Mouse (Mus musculus) embryonic facial prominence, embryonic 13.5 days (tissue): ENCODE results near the gene Cebpb. TPM values are rescaled to one million over a fixed set of nuclear protein-coding genes. Genes with fewer than 3 reads are reported as not detected.
A peak's percentile ranks its signal among the peaks of the same experiment; 100 is the strongest.

ENCODE experiments used
- ATAC-seq: fragments of 200-750 bp; cut with Nextera tagmentation; 2 replicates; pipeline ENCODE4 v1.8.0; 2017; ENCODE audit warnings: low read depth; ENCODE audit not compliant: insufficient number of reproducible peaks, insufficient read depth, low FRiP score, low TSS enrichment
- H3K27ac ChIP-seq: fragments of 300-500 bp; sonication (generic); 2 replicates; pipeline ENCODE4 v1.5.1; 2015; ENCODE audit warnings: moderate library complexity, mild to moderate bottlenecking, inconsistent platforms
- H3K27me3 ChIP-seq: fragments of 300-500 bp; sonication (generic); 2 replicates; pipeline ENCODE4 v1.6.1; 2015; ENCODE audit warnings: mild to moderate bottlenecking, inconsistent platforms
- H3K36me3 ChIP-seq: fragments of 300-500 bp; sonication (generic); 2 replicates; pipeline ENCODE4 v1.6.1; 2015; ENCODE audit warnings: mild to moderate bottlenecking, inconsistent platforms
- H3K4me1 ChIP-seq: fragments of 300-500 bp; sonication (generic); 2 replicates; pipeline ENCODE4 v1.6.1; 2015; ENCODE audit warnings: inconsistent platforms
- H3K4me2 ChIP-seq: fragments of 300-500 bp; sonication (generic); 2 replicates; pipeline ENCODE4 v1.6.1; 2015; ENCODE audit warnings: moderate library complexity, mild to moderate bottlenecking, inconsistent platforms
- H3K4me3 ChIP-seq: fragments of 300-500 bp; sonication (generic); 2 replicates; pipeline ENCODE4 v1.5.1; 2015; ENCODE audit warnings: mild to moderate bottlenecking, inconsistent platforms
- H3K9ac ChIP-seq: fragments of 300-500 bp; sonication (generic); 2 replicates; pipeline ENCODE4 v1.6.1; 2015; ENCODE audit warnings: mild to moderate bottlenecking, inconsistent platforms
- H3K9me3 ChIP-seq: fragments of 300-500 bp; sonication (generic); 2 replicates; pipeline ENCODE4 v1.6.1; 2016; ENCODE audit warnings: inconsistent platforms
- WGBS: fragments of 180-500 bp; shearing (Covaris S2); methylation state at CpG from one replicate; pipeline ENCODE4 v1.1.7; 2015; ENCODE audit warnings: mixed read lengths; 5-methylcytosine and 5-hydroxymethylcytosine counted together
- polyA plus RNA-seq: library from polyadenylated mRNA; unstranded; fragments of >200 nt; fragmentation: Nextera tagmentation; extraction: Ambion mirVana; gene quantifications from 2 replicates; pipeline ENCODE4 v1.2.1, GENCODE M21; 2015

The Cebpb gene
- polyA plus RNA-seq, 1 experiment from 2014 or later: 2.3 TPM

- 77% methylated on average over 16 of the region's 16 CpGs for WGBS
- no peak for ATAC-seq
- peaks cover 43% of the 10 kb centered on the region for H3K36me3 ChIP-seq
Measured at GRCm38 (mm10) chr2:167656629-167657478, 31.9 kb upstream of the Cebpb start.

GRCm38 (mm10) chr2:167657973-167658372, 30.7 kb upstream of the Cebpb start:
- no peak overlapping the region for H3K27ac ChIP-seq
- no peak overlapping the region for H3K4me2 ChIP-seq
- H3K9me3 ChIP-seq: no peaks in the 10 kb centered on the region
- WGBS: 89% methylated on average over 4 of the region's 4 CpGs
- H3K4me3 ChIP-seq: no peak overlapping the region
- peaks cover 8% of the 10 kb centered on the region for H3K27me3 ChIP-seq
- H3K36me3 ChIP-seq: peaks cover 31% of the 10 kb centered on the region
- ATAC-seq: no peak
- H3K4me1 ChIP-seq: peaks cover 43% of the 10 kb centered on the region
- H3K9ac ChIP-seq: no peak overlapping the region

More at GRCm38 (mm10) chr2:167656629-167657478, 31.9 kb upstream of the Cebpb start:
- H3K4me3 ChIP-seq: no peak overlapping the region
- no peak overlapping the region for H3K4me2 ChIP-seq
- no peaks in the 10 kb centered on the region for H3K9me3 ChIP-seq
- H3K9ac ChIP-seq: peak overlapping the region; percentile 41; the same call in 1 of the 2 replicates
- peaks cover 36% of the 10 kb centered on the region for H3K4me1 ChIP-seq
- H3K27me3 ChIP-seq: no peaks in the 10 kb centered on the region
- no peak overlapping the region for H3K27ac ChIP-seq

- Histone ChIP-seq H3K27me3 (peaks cover 8% of the 10 kb centered on the region), H3K4me2 (peak overlapping the region; percentile 98), H3K36me3 (peaks cover 24% of the 10 kb centered on the region), H3K9me3 (no peaks in the 10 kb centered on the region), H3K4me3 (peak overlapping the region; percentile 84; the same call in 1 of the 2 replicates), H3K9ac (peak overlapping the region; percentile 90; the same call in 1 of the 2 replicates), H3K27ac (peak overlapping the region; percentile 29; the same call in 1 of the 2 replicates), H3K4me1 (peaks cover 43% of the 10 kb centered on the region)
- no peak for ATAC-seq
- WGBS: 57% methylated on average over 11 of the region's 11 CpGs
Measured at GRCm38 (mm10) chr2:167658712-167659111, 30.0 kb upstream of the Cebpb start.

- Histone ChIP-seq H3K27me3 (peaks cover 8% of the 10 kb centered on the region), H3K4me2 (peak overlapping the region; percentile 98), H3K9ac (peak overlapping the region; percentile 90), H3K4me1 (peaks cover 43% of the 10 kb centered on the region), H3K4me3 (peak overlapping the region; percentile 84), H3K9me3 (no peaks in the 10 kb centered on the region), H3K27ac (peak overlapping the region; percentile 58), H3K36me3 (peaks cover 18% of the 10 kb centered on the region)
- 55% methylated on average over 10 of the region's 10 CpGs for WGBS
- ATAC-seq: no peak
Measured at GRCm38 (mm10) chr2:167659177-167659846, 29.4 kb upstream of the Cebpb start.

GRCm38 (mm10) chr2:167659847-167660610, 28.7 kb upstream of the Cebpb start:
- peak overlapping the region; percentile 58 for H3K27ac ChIP-seq
- H3K4me1 ChIP-seq: peaks cover 43% of the 10 kb centered on the region
- H3K9me3 ChIP-seq: no peaks in the 10 kb centered on the region
- H3K4me2 ChIP-seq: peak overlapping the region; percentile 98
- H3K9ac ChIP-seq: peak overlapping the region; percentile 90
- peaks cover 8% of the 10 kb centered on the region for H3K27me3 ChIP-seq
- peaks cover 11% of the 10 kb centered on the region for H3K36me3 ChIP-seq
- ATAC-seq: no peak
- WGBS: 19% methylated on average over 13 of the region's 13 CpGs
- peak overlapping the region; percentile 84 for H3K4me3 ChIP-seq

GRCm38 (mm10) chr2:167660611-167660971, 28.1 kb upstream of the Cebpb start:
- under 1% methylated on average over 12 of the region's 12 CpGs for WGBS
- Histone ChIP-seq H3K4me3 (peak overlapping the region; percentile 84), H3K4me1 (peaks cover 43% of the 10 kb centered on the region), H3K9ac (peak overlapping the region; percentile 90), H3K4me2 (peak overlapping the region; percentile 98), H3K27me3 (peaks cover 8% of the 10 kb centered on the region), H3K27ac (peak overlapping the region; percentile 58; the same call in 1 of the 2 replicates), H3K9me3 (no peaks in the 10 kb centered on the region), H3K36me3 (peaks cover 10% of the 10 kb centered on the region)
- ATAC-seq: no peak

- Histone ChIP-seq H3K4me2 (peak within 1 kb of the TSS; percentile 98), H3K9ac (peak within 1 kb of the TSS; percentile 90), H3K27ac (peak within 1 kb of the TSS; percentile 58; the same call in 1 of the 2 replicates), H3K4me3 (peak within 1 kb of the TSS; percentile 84), H3K9me3 (no peaks in the 10 kb centered on the region), H3K27me3 (peaks cover 8% of the 10 kb centered on the region), H3K36me3 (peaks cover 10% of the 10 kb centered on the region), H3K4me1 (peaks cover 39% of the 10 kb centered on the region)
- WGBS: under 1% methylated on average over 109 of the region's 110 CpGs
- peak; percentile 92 for ATAC-seq
Measured at GRCm38 (mm10) chr2:167661270-167662203, 27.2 kb upstream of the Cebpb start, which contains the start of gene Gm20431. TSS of gene Gm20431 (minus strand) at chr2:167661496.

- Histone ChIP-seq H3K36me3 (peaks cover 5% of the 10 kb centered on the region; the same call in 1 of the 2 replicates), H3K4me3 (no peak overlapping the region), H3K27ac (no peak overlapping the region), H3K9ac (no peak overlapping the region), H3K27me3 (peaks cover 8% of the 10 kb centered on the region), H3K4me1 (peaks cover 34% of the 10 kb centered on the region), H3K9me3 (no peaks in the 10 kb centered on the region), H3K4me2 (no peak overlapping the region)
- 49% methylated on average over 6 of the region's 6 CpGs for WGBS
- no peak for ATAC-seq
Measured at GRCm38 (mm10) chr2:167662713-167663112, 26.0 kb upstream of the Cebpb start.

- Histone ChIP-seq H3K4me2 (no peak overlapping the region), H3K4me3 (no peak overlapping the region), H3K27me3 (peaks cover 8% of the 10 kb centered on the region), H3K4me1 (peaks cover 8% of the 10 kb centered on the region; the same call in 1 of the 2 replicates), H3K9me3 (no peaks in the 10 kb centered on the region), H3K27ac (no peak overlapping the region), H3K36me3 (no peaks in the 10 kb centered on the region), H3K9ac (no peak overlapping the region)
- no peak for ATAC-seq
- 65% methylated on average over 18 of the region's 18 CpGs for WGBS
Measured at GRCm38 (mm10) chr2:167665972-167666713, 22.6 kb upstream of the Cebpb start.

GRCm38 (mm10) chr2:167668426-167668825, 20.3 kb upstream of the Cebpb start:
- no peaks in the 10 kb centered on the region for H3K4me1 ChIP-seq
- no peaks in the 10 kb centered on the region for H3K27me3 ChIP-seq
- ATAC-seq: no peak
- WGBS: 83% methylated on average over 5 of the region's 5 CpGs
- no peak overlapping the region for H3K27ac ChIP-seq
- H3K9ac ChIP-seq: no peak overlapping the region
- no peak overlapping the region for H3K4me2 ChIP-seq
- H3K9me3 ChIP-seq: no peaks in the 10 kb centered on the region
- no peak overlapping the region for H3K4me3 ChIP-seq
- H3K36me3 ChIP-seq: no peaks in the 10 kb centered on the region
